In the genomic region with DNA sequence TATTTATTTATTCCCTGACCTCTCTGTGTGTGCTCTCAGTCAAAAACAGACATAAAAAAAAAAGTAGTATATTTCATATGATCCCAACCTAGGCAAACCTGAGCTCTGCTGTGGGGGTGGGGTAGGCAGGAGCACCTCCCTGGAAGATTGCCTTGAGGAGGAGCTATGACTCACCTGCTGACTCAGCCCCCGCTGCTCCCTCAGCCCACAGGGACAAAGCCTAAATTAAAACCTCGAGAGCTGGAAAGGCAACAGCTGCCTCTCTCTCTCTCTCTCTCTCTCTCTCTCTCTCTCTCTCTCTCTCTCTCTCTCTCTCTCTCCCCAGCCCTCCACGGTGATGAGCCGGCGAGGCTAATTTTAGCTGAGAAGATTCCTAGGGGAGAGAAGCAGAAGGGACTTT, we compare ENCODE assay signal across 8 mouse cellular contexts. TPM values are rescaled to one million over a fixed set of nuclear protein-coding genes. Genes with fewer than 3 reads are reported as not detected.
A peak's percentile ranks its signal among the peaks of the same experiment; 100 is the strongest.
DNase-seq lines count a peak whose midpoint lies in the region; ATAC-seq and TF ChIP-seq lines count a peak whose summit lies in the region.

No protein-coding gene starts in this region.

- H3K36me3 ChIP-seq in heart, embryonic 12.5 days, result peaks cover 82% of the 10 kb centered on the region
- H3K36me3 ChIP-seq in midbrain, embryonic 10.5 days, result no peaks in the 10 kb centered on the region
- H3K36me3 ChIP-seq in liver, postnatal 0 days (replicated peaks; ENCODE audit: insufficient read depth, low read length), result peaks cover 27% of the 10 kb centered on the region

- no peaks in the 10 kb centered on the region for H3K27me3 ChIP-seq in heart, embryonic 12.5 days (replicated peaks)
- H3K27me3 ChIP-seq in midbrain, embryonic 10.5 days (ENCODE audit: low read depth, poor library complexity, severe bottlenecking), result no peaks in the 10 kb centered on the region
- no peaks in the 10 kb centered on the region for H3K27me3 ChIP-seq in liver, postnatal 0 days (ENCODE audit: insufficient read depth, low read length)

- DNase-seq in ovary, postnatal 36 days (ENCODE audit: low spot score), result peak; percentile 38
- no peak for DNase-seq in ovary, postnatal 14 days (ENCODE audit: low spot score)
- peak; percentile 74 for DNase-seq in cerebellum, adult 9-11 months
- peak; percentile 19 for DNase-seq in lung, postnatal 10 days
- no peak for DNase-seq in thymus, postnatal 25 days
- no peak for DNase-seq in midbrain, embryonic 10.5 days (ENCODE audit: low spot score)
- DNase-seq in liver, postnatal 0 days, result no peak

- H3K4me2 ChIP-seq in heart, embryonic 12.5 days, result no peak overlapping the region
- H3K4me2 ChIP-seq in liver, postnatal 0 days (ENCODE audit: low read depth, low read length), result no peak overlapping the region

- TF ChIP-seq CTCF in liver, postnatal 0 days (IDR thresholded peaks at IDR 0.05; ENCODE audit: low read depth), result no peak

- no peaks in the 10 kb centered on the region for H3K9me3 ChIP-seq in heart, embryonic 12.5 days (replicated peaks)
- H3K9me3 ChIP-seq in midbrain, embryonic 10.5 days (replicated peaks), result no peaks in the 10 kb centered on the region
- H3K9me3 ChIP-seq in liver, postnatal 0 days (ENCODE audit: low read length), result no peaks in the 10 kb centered on the region

- no peak overlapping the region for H3K9ac ChIP-seq in heart, embryonic 12.5 days
- no peak overlapping the region for H3K9ac ChIP-seq in liver, postnatal 0 days (replicated peaks)

- H3K4me3 ChIP-seq in heart, embryonic 12.5 days, result no peak overlapping the region
- no peak overlapping the region for H3K4me3 ChIP-seq in midbrain, embryonic 10.5 days
- no peak overlapping the region for H3K4me3 ChIP-seq in liver, postnatal 0 days (ENCODE audit: low read depth, low read length)

- TF ChIP-seq EP300 in liver, postnatal 0 days (IDR thresholded peaks at IDR 0.05; ENCODE audit: low read depth), result no peak

- WGBS in heart, embryonic 12.5 days, result 5% methylated on average over 5 of the region's 5 CpGs
- 62% methylated on average over 5 of the region's 5 CpGs for WGBS in midbrain, embryonic 10.5 days
- WGBS in liver, postnatal 0 days (ENCODE audit: insufficient replicate concordance), result 46% methylated on average over 5 of the region's 5 CpGs

- peaks cover 45% of the 10 kb centered on the region for H3K4me1 ChIP-seq in heart, embryonic 12.5 days (replicated peaks)
- peaks cover 17% of the 10 kb centered on the region for H3K4me1 ChIP-seq in midbrain, embryonic 10.5 days
- no peaks in the 10 kb centered on the region for H3K4me1 ChIP-seq in liver, postnatal 0 days (ENCODE audit: insufficient read depth)

- 0 out of 2 replicates have a peak, but pooled peaks have one; percentile 52 for ATAC-seq in heart, embryonic 12.5 days (ENCODE audit: insufficient number of reproducible peaks, low FRiP score)
- ATAC-seq in liver, postnatal 0 days, result no peak

- peak overlapping the region; percentile 55 for H3K27ac ChIP-seq in heart, embryonic 12.5 days (ENCODE audit: poor library complexity, severe bottlenecking)
- no peak overlapping the region for H3K27ac ChIP-seq in midbrain, embryonic 10.5 days (replicated peaks)
- no peak overlapping the region for H3K27ac ChIP-seq in liver, postnatal 0 days (ENCODE audit: low read depth)

RNA-seq across cellular contexts. Expression of a gene that starts 49.1 kb away (rescaled TPM):
- 195 and 203 TPM in 2 replicates for polyA plus RNA-seq in heart, embryonic 12.5 days (2016; fragmentation: Nextera tagmentation; extraction: Ambion mirVana)
- 1.6 and 3.0 TPM in 2 replicates for polyA plus RNA-seq in midbrain, embryonic 10.5 days (2016; fragmentation: Nextera tagmentation; extraction: Ambion mirVana)
- polyA plus RNA-seq in liver, postnatal 0 days (2015; fragmentation: Nextera tagmentation; extraction: Ambion mirVana), result 13.9 and 14.1 TPM in 2 replicates

RNA-seq across cellular contexts. Expression of a gene that starts 50.6 kb away (rescaled TPM):
- polyA plus RNA-seq in heart, embryonic 12.5 days (2016; fragmentation: Nextera tagmentation; extraction: Ambion mirVana), result 54.4 and 55.5 TPM in 2 replicates
- polyA plus RNA-seq in midbrain, embryonic 10.5 days (2016; fragmentation: Nextera tagmentation; extraction: Ambion mirVana), result 127 and 133 TPM in 2 replicates
- polyA plus RNA-seq in liver, postnatal 0 days (2015; fragmentation: Nextera tagmentation; extraction: Ambion mirVana), result 18.2 and 19.6 TPM in 2 replicates

RNA-seq across cellular contexts. Expression of a gene that starts 50.6 kb away (rescaled TPM):
- polyA plus RNA-seq in heart, embryonic 12.5 days (2016; fragmentation: Nextera tagmentation; extraction: Ambion mirVana), result 34.2 and 34.9 TPM in 2 replicates
- polyA plus RNA-seq in midbrain, embryonic 10.5 days (2016; fragmentation: Nextera tagmentation; extraction: Ambion mirVana), result 62.8 and 63.6 TPM in 2 replicates
- polyA plus RNA-seq in liver, postnatal 0 days (2015; fragmentation: Nextera tagmentation; extraction: Ambion mirVana), result 6.6 and 8.3 TPM in 2 replicates

Comparison
In these comparisons a context has a peak if more than half of its experiments do, and no peak if none do; other contexts are left out.
1. DNase-seq: peak in ovary, postnatal 36 days (single experiment), cerebellum, adult 9-11 months (single experiment) and lung, postnatal 10 days (single experiment); none in ovary, postnatal 14 days (single experiment), thymus, postnatal 25 days (single experiment), midbrain, embryonic 10.5 days (single experiment) and liver, postnatal 0 days (single experiment).
2. RNA of a gene that starts 49.1 kb away (polyA plus RNA-seq): 195 to 203 TPM in heart, embryonic 12.5 days; 13.9 to 14.1 TPM in liver, postnatal 0 days and 1.6 to 3.0 TPM in midbrain, embryonic 10.5 days; every median in the first group is over 10 times any median in the second.